Mouse (Mus musculus) thymus, adult 2 months (tissue): ENCODE measurements around the gene Shroom1. TPM values are rescaled to one million over a fixed set of nuclear protein-coding genes. Genes with fewer than 3 reads are reported as not detected.

ENCODE experiments used
- DNase-seq: peaks from one replicate; pipeline ENCODE4 v3.0.0; 2021
- H3K27ac ChIP-seq: fragments of 200-500 bp; 2 replicates; pipeline ENCODE4 v1.5.1; 2012; ENCODE audit warnings: low read length, control low read depth; ENCODE audit not compliant: control insufficient read depth, insufficient read depth
- H3K27me3 ChIP-seq: fragments of 200-500 bp; 2 replicates; pipeline ENCODE4 v1.6.1; 2012; ENCODE audit warnings: mild to moderate bottlenecking, low read length, moderate library complexity, mixed read lengths; ENCODE audit not compliant: control insufficient read depth, insufficient read depth
- H3K36me3 ChIP-seq: fragments of 200-500 bp; 2 replicates; pipeline ENCODE4 v1.6.1; 2012; ENCODE audit warnings: mild to moderate bottlenecking, low read length, moderate library complexity; ENCODE audit not compliant: control insufficient read depth, insufficient read depth
- H3K4me1 ChIP-seq: fragments of 200-500 bp; replicated peaks from 2 replicates; pipeline ENCODE4 v1.6.1; 2012; ENCODE audit warnings: low read length; ENCODE audit not compliant: control insufficient read depth, insufficient read depth
- H3K4me3 ChIP-seq: fragments of 200-500 bp; 2 replicates; pipeline ENCODE4 v1.5.1; 2012; ENCODE audit warnings: mild to moderate bottlenecking, low read length, control low read depth, moderate library complexity; ENCODE audit not compliant: control insufficient read depth, insufficient read depth
- CTCF ChIP-seq: fragments of 200-500 bp; IDR thresholded peaks from 2 replicates; pipeline ENCODE4 v1.5.1; 2012; ENCODE audit warnings: mild to moderate bottlenecking, control low read depth, low read length, moderate library complexity, borderline replicate concordance; ENCODE audit not compliant: control insufficient read depth, poor library complexity, insufficient read depth; ENCODE audit errors: extremely low read depth
- POLR2A ChIP-seq: fragments of 200-500 bp; IDR thresholded peaks from 2 replicates; pipeline ENCODE4 v1.6.1; 2012; ENCODE audit warnings: mild to moderate bottlenecking, low read length, control low read depth, moderate library complexity; ENCODE audit not compliant: control insufficient read depth, poor library complexity, insufficient read depth; ENCODE audit errors: extremely low read depth
- WGBS: fragments of 180-500 bp; shearing (Covaris S2); methylation state at CpG from one replicate; pipeline ENCODE4 v1.1.7; 2018; 5-methylcytosine and 5-hydroxymethylcytosine counted together
- polyA plus RNA-seq: library from polyadenylated mRNA; depleted of rRNA; stranded (reverse); fragments of >200 nt; gene quantifications from 2 replicates; pipeline ENCODE4 v1.2.3, GENCODE M21; 2012

Gene Shroom1
- polyA plus RNA-seq, 1 experiment: 0.70 TPM

DNA sequence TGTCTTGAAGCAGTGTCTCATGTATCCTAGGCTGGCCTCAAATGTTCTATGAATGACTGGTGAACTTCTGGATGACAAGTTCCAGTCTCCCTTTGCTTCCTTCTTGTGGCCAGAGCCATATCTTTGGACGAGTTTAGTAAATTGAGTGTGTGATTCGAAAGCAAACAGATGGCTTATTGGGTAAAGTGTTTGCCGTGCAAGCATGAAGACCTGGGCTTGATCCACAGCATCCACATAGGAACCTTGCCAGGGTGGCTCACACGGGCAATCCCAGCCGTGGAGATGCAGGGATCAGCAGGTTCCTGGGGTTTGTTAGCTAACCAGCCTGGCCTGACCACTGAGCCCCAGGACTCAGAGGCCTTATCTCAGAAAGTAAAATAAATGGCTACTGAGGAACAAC is 4.0 kb upstream of the Shroom1 start:
- Histone ChIP-seq H3K27me3 (peaks cover 13% of the 10 kb centered on the region), H3K27ac (no peak overlapping the region), H3K4me3 (no peak overlapping the region), H3K36me3 (no peaks in the 10 kb centered on the region), H3K4me1 (peaks cover 14% of the 10 kb centered on the region)
- DNase-seq: no peak
- 96% methylated on average over 5 of the region's 5 CpGs for WGBS
- TF ChIP-seq CTCF (no peak), POLR2A (no peak)

- Histone ChIP-seq H3K36me3 (no peaks in the 10 kb centered on the region), H3K27me3 (peaks cover 11% of the 10 kb centered on the region), H3K4me1 (0 out of 2 replicates have a peak, but pooled peaks cover 3% of the 10 kb centered on the region), H3K27ac (no peak overlapping the region), H3K4me3 (0 out of 2 replicates have a peak overlapping the region, but pooled peaks have one; percentile 11)
- TF ChIP-seq POLR2A (no peak), CTCF (no peak)
- WGBS: 32% methylated on average over 29 of the region's 29 CpGs
- no peak for DNase-seq
Measured at GRCm38 (mm10) chr11:53457372-53457954, 458 bp downstream of the Shroom1 start.

- H3K27me3 ChIP-seq: peaks cover 20% of the 10 kb centered on the region
Measured at GRCm38 (mm10) chr11:53458996-53459395, 2.0 kb downstream of the Shroom1 start.

GRCm38 (mm10) chr11:53460192-53460591 is 3.2 kb downstream of the Shroom1 start:
- WGBS: 82% methylated on average over 3 of the region's 3 CpGs

More at GRCm38 (mm10) chr11:53458996-53459395, 2.0 kb downstream of the Shroom1 start:
- TF ChIP-seq CTCF (no peak), POLR2A (no peak)
- Histone ChIP-seq H3K4me1 (0 out of 2 replicates have a peak, but pooled peaks cover 3% of the 10 kb centered on the region), H3K36me3 (no peaks in the 10 kb centered on the region), H3K4me3 (no peak overlapping the region), H3K27ac (no peak overlapping the region)
- no peak for DNase-seq
- WGBS: 93% methylated on average over 3 of the region's 3 CpGs

DNA sequence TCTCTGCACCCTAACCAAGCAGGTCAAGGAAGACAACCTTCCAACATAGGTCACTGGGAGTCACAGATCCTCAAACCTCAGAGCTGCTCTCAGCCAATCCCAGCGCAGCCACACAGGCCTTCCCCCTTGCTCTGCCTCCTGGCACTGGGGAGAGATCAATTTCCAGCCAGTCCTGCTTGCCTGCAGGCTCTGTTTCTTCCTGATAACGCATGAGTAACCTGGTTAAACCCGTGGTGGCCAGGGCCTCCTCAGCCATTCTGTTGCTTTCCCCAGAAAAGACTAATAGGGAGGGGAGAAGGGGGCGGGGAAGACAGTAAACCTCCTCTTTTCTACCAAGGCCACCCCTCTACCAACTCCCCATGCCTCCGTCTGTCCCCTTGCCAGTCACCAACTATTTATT is 4.7 kb downstream of the Shroom1 start:
- Histone ChIP-seq H3K36me3 (no peaks in the 10 kb centered on the region), H3K4me3 (no peak overlapping the region), H3K27me3 (peaks cover 20% of the 10 kb centered on the region), H3K4me1 (0 out of 2 replicates have a peak, but pooled peaks cover 3% of the 10 kb centered on the region), H3K27ac (no peak overlapping the region)
- WGBS: 77% methylated on average over 5 of the region's 5 CpGs
- TF ChIP-seq CTCF (no peak), POLR2A (no peak)
- DNase-seq: no peak

More at GRCm38 (mm10) chr11:53460192-53460591, 3.2 kb downstream of the Shroom1 start:
- TF ChIP-seq POLR2A (no peak), CTCF (no peak)
- no peak overlapping the region for H3K4me3 ChIP-seq
- no peak overlapping the region for H3K27ac ChIP-seq
- no peaks in the 10 kb centered on the region for H3K36me3 ChIP-seq
- DNase-seq: no peak
- 0 out of 2 replicates have a peak, but pooled peaks cover 3% of the 10 kb centered on the region for H3K4me1 ChIP-seq
- peaks cover 20% of the 10 kb centered on the region for H3K27me3 ChIP-seq

DNA sequence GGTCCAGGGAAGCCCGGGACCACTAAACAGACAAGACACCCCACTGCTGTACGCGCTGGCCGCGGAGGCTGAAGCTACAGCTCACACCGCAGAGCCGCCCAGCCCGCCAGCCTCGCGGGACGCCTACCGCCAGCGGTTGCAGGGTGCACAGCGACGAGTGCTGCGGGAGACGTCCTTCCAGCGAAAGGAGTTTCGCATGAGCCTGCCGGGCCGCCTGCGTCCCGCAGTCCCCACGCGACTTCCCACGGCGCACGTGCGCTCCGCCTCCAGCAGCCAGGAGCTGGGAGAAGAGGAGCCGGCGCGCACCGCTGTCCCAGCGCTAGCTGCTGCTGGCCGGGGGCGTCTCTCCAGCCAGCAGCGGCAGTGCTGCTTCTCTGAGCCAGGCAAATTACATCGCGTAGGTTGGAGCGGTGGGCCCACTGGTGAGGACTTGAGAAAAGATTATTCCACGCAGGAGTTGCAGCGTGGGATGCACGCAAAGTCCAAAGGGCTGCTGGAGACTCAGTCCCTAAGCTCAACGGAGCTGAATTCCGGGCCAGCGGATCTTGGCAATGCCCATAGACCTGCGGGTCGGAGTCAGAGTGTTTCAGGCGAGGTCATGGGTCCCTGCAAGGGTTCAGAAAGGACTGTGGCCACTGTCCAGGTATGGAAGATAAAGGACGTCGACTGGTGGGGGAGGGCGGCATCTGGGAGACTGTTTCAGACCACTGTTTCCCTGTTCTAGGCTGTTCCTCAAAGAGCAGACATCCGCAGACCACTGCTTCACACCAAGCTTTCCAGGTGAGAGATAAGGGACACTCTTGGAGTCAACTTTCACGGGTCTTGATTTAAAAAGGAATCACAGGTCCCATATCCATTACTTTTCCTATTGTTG is 6.8 kb downstream of the Shroom1 start:
- Histone ChIP-seq H3K4me1 (no peaks in the 10 kb centered on the region), H3K27ac (no peak overlapping the region), H3K36me3 (no peaks in the 10 kb centered on the region), H3K27me3 (peaks cover 9% of the 10 kb centered on the region; the same call in 1 of the 2 replicates), H3K4me3 (no peak overlapping the region)
- DNase-seq: no peak
- 14% methylated on average over 55 of the region's 55 CpGs for WGBS
- TF ChIP-seq CTCF (no peak), POLR2A (no peak)
